Mouse (Mus musculus) midbrain, embryonic 11.5 days (tissue): ENCODE results near the gene Traf5. TPM values are rescaled to one million over a fixed set of nuclear protein-coding genes. Genes with fewer than 3 reads are reported as not detected.

Experiments used
- ATAC-seq: fragments of 200-750 bp; cut with Nextera tagmentation; 2 replicates; pipeline ENCODE4 v1.8.0; 2017; ENCODE audit warnings: moderate TSS enrichment, moderate library complexity; ENCODE audit not compliant: low FRiP score
- DNase-seq: peaks from one replicate; pipeline ENCODE4 v3.0.0; 2015; ENCODE audit warnings: low spot score; ENCODE audit errors: missing footprints
- H3K27ac ChIP-seq: fragments of 300-500 bp; sonication (generic); 2 replicates; pipeline ENCODE4 v1.5.1; 2014; ENCODE audit warnings: low read depth, low read length
- H3K27me3 ChIP-seq: fragments of 300-500 bp; sonication (generic); 2 replicates; pipeline ENCODE4 v1.6.1; 2014; ENCODE audit warnings: mild to moderate bottlenecking, low read length, moderate library complexity, mixed read lengths; ENCODE audit not compliant: control insufficient read depth, insufficient read depth
- H3K36me3 ChIP-seq: fragments of 300-500 bp; sonication (generic); 2 replicates; pipeline ENCODE4 v1.6.1; 2014; ENCODE audit warnings: mild to moderate bottlenecking, low read length, moderate library complexity, mixed read lengths; ENCODE audit not compliant: control insufficient read depth, insufficient read depth
- H3K4me1 ChIP-seq: fragments of 300-500 bp; sonication (generic); 2 replicates; pipeline ENCODE4 v1.6.1; 2014; ENCODE audit warnings: low read length; ENCODE audit not compliant: control insufficient read depth, insufficient read depth
- H3K4me2 ChIP-seq: fragments of 300-500 bp; sonication (generic); 2 replicates; pipeline ENCODE4 v1.6.1; 2014; ENCODE audit warnings: mild to moderate bottlenecking, moderate library complexity
- H3K4me3 ChIP-seq: fragments of 300-500 bp; sonication (generic); 2 replicates; pipeline ENCODE4 v1.5.1; 2014; ENCODE audit warnings: low read depth, low read length
- H3K9ac ChIP-seq: fragments of 300-500 bp; sonication (generic); 2 replicates; pipeline ENCODE4 v1.6.1; 2014; ENCODE audit warnings: low read length
- H3K9me3 ChIP-seq: fragments of 300-500 bp; sonication (generic); 2 replicates; pipeline ENCODE4 v1.6.1; 2016; ENCODE audit warnings: low read length; ENCODE audit not compliant: control insufficient read depth
- WGBS: fragments of 180-500 bp; shearing (Covaris S2); extraction: QIAGEN DNeasy Blood & Tissue Kit; methylation state at CpG from one replicate; pipeline ENCODE4 v1.1.7; 2014; 5-methylcytosine and 5-hydroxymethylcytosine counted together
- polyA plus RNA-seq: library from polyadenylated mRNA; unstranded; fragments of >200 nt; fragmentation: Nextera tagmentation; extraction: Ambion mirVana; gene quantifications from 2 replicates; pipeline ENCODE4 v1.2.1, GENCODE M21; 2014

The Traf5 gene
- polyA plus RNA-seq, 1 experiment from 2014 or later = 4.1 TPM

- H3K36me3 ChIP-seq = peaks cover 3% of the 10 kb centered on the region; the same call in 1 of the 2 replicates
- H3K27ac ChIP-seq = no peak overlapping the region
- no peaks in the 10 kb centered on the region for H3K4me1 ChIP-seq
- 92% methylated on average over 6 of the region's 6 CpGs for WGBS
- no peak for ATAC-seq
- no peak overlapping the region for H3K4me2 ChIP-seq
- H3K9ac ChIP-seq = no peak overlapping the region
- no peaks in the 10 kb centered on the region for H3K27me3 ChIP-seq
- DNase-seq = no peak
- no peak overlapping the region for H3K4me3 ChIP-seq
- H3K9me3 ChIP-seq = no peaks in the 10 kb centered on the region
Measured at GRCm38 (mm10) chr1:192116262-192116661, 23.9 kb upstream of the Traf5 start.

GRCm38 (mm10) chr1:192115378-192115777, 23.0 kb upstream of the Traf5 start:
- Histone ChIP-seq H3K4me1 (no peaks in the 10 kb centered on the region), H3K9me3 (no peaks in the 10 kb centered on the region), H3K4me3 (no peak overlapping the region), H3K27ac (no peak overlapping the region), H3K36me3 (peaks cover 6% of the 10 kb centered on the region), H3K9ac (no peak overlapping the region), H3K27me3 (no peaks in the 10 kb centered on the region), H3K4me2 (no peak overlapping the region)
- ATAC-seq (no peak), DNase-seq (no peak)
- 100% methylated on average over 1 of the region's 1 CpGs for WGBS

DNA sequence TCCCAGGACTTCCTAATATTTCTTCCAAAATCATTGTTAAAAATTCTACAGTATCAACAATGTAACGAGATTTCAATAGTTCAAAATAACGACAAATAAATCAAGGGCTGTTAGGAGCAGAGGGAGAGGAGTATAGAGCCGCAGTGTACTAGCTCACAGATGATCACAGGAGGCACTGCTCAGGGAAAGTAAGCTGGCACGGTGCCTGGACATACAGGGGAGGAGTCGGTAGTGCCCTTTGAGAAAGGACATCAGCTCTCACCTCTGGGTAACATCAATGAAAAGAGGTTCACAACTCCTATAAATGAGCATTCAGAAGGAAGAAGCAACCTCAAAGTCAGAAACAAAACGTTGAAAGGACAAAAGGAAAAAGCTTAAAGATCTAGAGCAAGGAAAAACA, 16.8 kb upstream of the Traf5 start:
- no peak overlapping the region for H3K4me2 ChIP-seq
- no peak overlapping the region for H3K4me3 ChIP-seq
- H3K36me3 ChIP-seq = peaks cover 7% of the 10 kb centered on the region; the same call in 1 of the 2 replicates
- H3K9ac ChIP-seq = no peak overlapping the region
- no peak overlapping the region for H3K27ac ChIP-seq
- no peaks in the 10 kb centered on the region for H3K9me3 ChIP-seq
- no peak for DNase-seq
- ATAC-seq = no peak
- H3K4me1 ChIP-seq = no peaks in the 10 kb centered on the region
- 88% methylated on average over 6 of the region's 6 CpGs for WGBS
- H3K27me3 ChIP-seq = no peaks in the 10 kb centered on the region

GRCm38 (mm10) chr1:192107352-192107751, 15.0 kb upstream of the Traf5 start:
- DNase-seq = no peak
- Histone ChIP-seq H3K4me2 (no peak overlapping the region), H3K9me3 (no peaks in the 10 kb centered on the region), H3K9ac (no peak overlapping the region), H3K36me3 (peaks cover 7% of the 10 kb centered on the region; the same call in 1 of the 2 replicates), H3K4me3 (no peak overlapping the region), H3K27me3 (no peaks in the 10 kb centered on the region), H3K4me1 (no peaks in the 10 kb centered on the region), H3K27ac (no peak overlapping the region)
- ATAC-seq = peak; percentile 77; the same call in 1 of the 2 replicates
- WGBS = 7% methylated on average over 2 of the region's 2 CpGs

DNA sequence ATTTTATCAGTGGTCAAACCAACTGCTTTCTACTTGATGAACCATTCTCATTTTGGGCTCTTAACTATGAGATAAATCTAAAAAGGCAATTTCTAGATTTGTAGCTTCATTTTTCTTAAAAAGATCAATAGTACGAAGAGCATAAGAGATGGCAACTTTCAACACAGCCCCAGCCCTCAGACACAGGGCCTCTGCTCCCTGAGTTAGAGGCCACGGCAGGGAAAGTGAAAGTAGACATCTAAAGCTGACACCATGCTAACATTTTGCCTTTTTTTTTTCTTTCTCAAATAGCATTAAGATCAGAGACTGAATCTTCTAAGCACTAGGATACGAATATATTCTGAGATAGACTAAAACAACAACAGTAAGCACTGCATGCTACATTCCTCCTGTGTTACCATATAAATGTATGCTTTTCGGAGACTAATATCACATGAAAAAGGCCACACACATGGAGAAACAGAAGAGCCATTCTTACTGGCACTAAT, 13.6 kb upstream of the Traf5 start:
- no peak for DNase-seq
- peaks cover 9% of the 10 kb centered on the region for H3K36me3 ChIP-seq
- 87% methylated on average over 4 of the region's 4 CpGs for WGBS
- ATAC-seq = no peak
- H3K9me3 ChIP-seq = no peaks in the 10 kb centered on the region
- H3K9ac ChIP-seq = no peak overlapping the region
- no peak overlapping the region for H3K27ac ChIP-seq
- H3K4me2 ChIP-seq = no peak overlapping the region
- H3K27me3 ChIP-seq = no peaks in the 10 kb centered on the region
- H3K4me1 ChIP-seq = no peaks in the 10 kb centered on the region
- no peak overlapping the region for H3K4me3 ChIP-seq

GRCm38 (mm10) chr1:192104021-192104420, 11.7 kb upstream of the Traf5 start:
- Histone ChIP-seq H3K4me2 (no peak overlapping the region), H3K9me3 (no peaks in the 10 kb centered on the region), H3K9ac (no peak overlapping the region), H3K36me3 (peaks cover 6% of the 10 kb centered on the region; the same call in 1 of the 2 replicates), H3K4me1 (no peaks in the 10 kb centered on the region), H3K4me3 (no peak overlapping the region), H3K27me3 (no peaks in the 10 kb centered on the region), H3K27ac (no peak overlapping the region)
- DNase-seq = no peak
- WGBS = 92% methylated on average over 9 of the region's 9 CpGs
- ATAC-seq = no peak

GRCm38 (mm10) chr1:192103176-192103575, 10.8 kb upstream of the Traf5 start:
- no peaks in the 10 kb centered on the region for H3K4me1 ChIP-seq
- no peaks in the 10 kb centered on the region for H3K9me3 ChIP-seq
- no peak overlapping the region for H3K4me2 ChIP-seq
- H3K4me3 ChIP-seq = no peak overlapping the region
- peaks cover 6% of the 10 kb centered on the region; the same call in 1 of the 2 replicates for H3K36me3 ChIP-seq
- H3K27ac ChIP-seq = no peak overlapping the region
- DNase-seq = no peak
- 88% methylated on average over 6 of the region's 6 CpGs for WGBS
- no peak overlapping the region for H3K9ac ChIP-seq
- ATAC-seq = no peak
- no peaks in the 10 kb centered on the region for H3K27me3 ChIP-seq

- H3K27ac ChIP-seq = no peak overlapping the region
- H3K4me2 ChIP-seq = no peak overlapping the region
- no peaks in the 10 kb centered on the region for H3K9me3 ChIP-seq
- no peak for ATAC-seq
- H3K4me3 ChIP-seq = no peak overlapping the region
- DNase-seq = no peak
- no peak overlapping the region for H3K9ac ChIP-seq
- H3K4me1 ChIP-seq = no peaks in the 10 kb centered on the region
- no peaks in the 10 kb centered on the region for H3K27me3 ChIP-seq
- WGBS = 86% methylated on average over 8 of the region's 8 CpGs
- peaks cover 6% of the 10 kb centered on the region; the same call in 1 of the 2 replicates for H3K36me3 ChIP-seq
Measured at GRCm38 (mm10) chr1:192101359-192101758, 9.0 kb upstream of the Traf5 start.

GRCm38 (mm10) chr1:192100742-192101141, 8.4 kb upstream of the Traf5 start:
- Histone ChIP-seq H3K27ac (no peak overlapping the region), H3K27me3 (no peaks in the 10 kb centered on the region), H3K9me3 (no peaks in the 10 kb centered on the region), H3K4me1 (no peaks in the 10 kb centered on the region), H3K4me2 (no peak overlapping the region), H3K36me3 (peaks cover 6% of the 10 kb centered on the region; the same call in 1 of the 2 replicates), H3K4me3 (no peak overlapping the region), H3K9ac (no peak overlapping the region)
- ATAC-seq = no peak
- WGBS = 91% methylated on average over 11 of the region's 11 CpGs
- no peak for DNase-seq
